Mouse (Mus musculus): ENCODE data around the gene Ap3b1.
A peak's percentile ranks its signal among the peaks of the same experiment; 100 is the strongest.

The Ap3b1 gene

GRCm38 (mm10) chr13:94539851-94540646, 181.3 kb downstream of the Ap3b1 start:
- DNase-seq (ENCODE audit: low spot score) = no peak

- DNase-seq (ENCODE audit: low spot score) = no peak
Measured at GRCm38 (mm10) chr13:94542061-94542460, 183.3 kb downstream of the Ap3b1 start.

- DNase-seq (ENCODE audit: low spot score) = no peak
Measured at GRCm38 (mm10) chr13:94544211-94544610, 185.5 kb downstream of the Ap3b1 start.

DNA sequence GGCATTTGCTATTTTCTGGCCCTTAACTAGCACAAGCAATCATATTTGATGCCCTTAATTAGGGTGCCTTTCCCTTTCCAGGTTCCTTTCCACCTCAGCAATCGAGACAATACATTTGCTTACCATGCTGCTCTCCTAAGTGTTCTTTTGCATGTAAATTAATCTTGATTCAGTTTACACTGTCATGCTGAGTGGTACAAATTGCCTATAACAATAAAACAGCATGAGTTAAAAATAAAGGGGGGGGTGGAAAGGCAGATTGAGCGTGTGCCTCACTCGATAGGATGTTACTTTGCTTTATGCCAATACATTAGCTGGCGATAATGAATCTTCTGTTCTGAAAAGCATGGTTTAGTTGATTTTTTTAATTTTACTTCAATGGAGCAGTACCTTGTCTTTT, 187.0 kb downstream of the Ap3b1 start:
- DNase-seq (ENCODE audit: low spot score) = no peak

DNA sequence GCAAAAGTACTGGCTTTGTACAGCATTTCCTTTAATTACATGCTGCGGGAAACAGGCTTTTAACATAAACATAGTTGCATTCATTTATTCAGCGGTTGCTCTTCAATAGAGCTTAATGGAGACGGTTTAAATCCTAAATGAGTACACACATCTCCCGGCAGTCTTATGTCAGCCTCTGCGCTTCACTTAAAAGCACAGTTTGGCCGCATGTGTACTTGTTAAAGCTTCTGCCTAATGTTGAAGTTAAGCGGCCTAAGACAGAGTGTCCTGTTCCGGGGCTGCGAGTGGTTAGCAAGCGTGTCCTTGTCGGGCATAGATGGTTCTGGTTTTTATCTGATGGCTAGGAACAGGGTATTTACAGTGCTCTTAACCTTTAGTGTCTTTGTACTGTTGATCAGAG, 187.5 kb downstream of the Ap3b1 start:
- no peak for DNase-seq (ENCODE audit: low spot score)

DNA sequence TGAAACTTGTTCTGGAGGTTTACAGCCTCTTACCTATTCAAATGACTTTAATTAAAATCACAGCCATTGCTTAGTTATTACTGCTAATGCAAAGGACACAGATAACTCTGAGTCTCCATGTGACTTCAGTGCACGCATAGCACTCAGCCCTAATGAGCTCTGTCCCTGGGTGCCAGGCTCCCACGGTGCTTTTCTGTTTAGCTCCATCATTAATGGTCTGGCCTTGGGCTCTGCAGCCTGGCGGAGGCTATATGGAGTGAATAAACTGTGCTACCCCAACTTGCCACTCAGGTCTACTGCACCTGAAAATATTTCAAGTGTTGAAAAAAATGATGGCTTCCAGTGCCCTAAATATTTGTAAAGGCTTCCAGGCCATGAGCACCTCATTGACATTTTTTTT, 190.8 kb downstream of the Ap3b1 start:
- peak; percentile 16 for DNase-seq (ENCODE audit: low spot score)

DNA sequence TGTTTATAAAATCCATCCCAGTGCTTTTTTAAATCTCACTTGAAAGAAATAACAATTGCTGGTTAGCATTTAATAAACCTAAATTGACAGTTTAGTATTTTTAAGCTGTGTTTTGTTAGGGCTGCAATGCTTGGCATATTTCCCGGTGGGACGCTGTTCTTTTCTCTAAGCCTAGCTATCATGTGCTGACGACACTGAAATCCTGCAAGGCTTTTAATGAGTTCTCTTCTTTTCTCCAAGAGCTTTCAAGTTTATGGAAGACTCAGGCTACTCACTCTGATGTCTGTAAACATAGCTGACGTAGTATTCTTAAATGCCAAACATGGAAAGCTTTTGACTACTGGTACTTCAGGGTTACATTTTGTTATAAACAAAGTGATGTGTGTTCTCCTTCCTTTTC, 191.3 kb downstream of the Ap3b1 start:
- no peak for DNase-seq (ENCODE audit: low spot score)

GRCm38 (mm10) chr13:94560011-94560410, 201.3 kb downstream of the Ap3b1 start:
- DNase-seq (ENCODE audit: low spot score) = peak; percentile 87

DNA sequence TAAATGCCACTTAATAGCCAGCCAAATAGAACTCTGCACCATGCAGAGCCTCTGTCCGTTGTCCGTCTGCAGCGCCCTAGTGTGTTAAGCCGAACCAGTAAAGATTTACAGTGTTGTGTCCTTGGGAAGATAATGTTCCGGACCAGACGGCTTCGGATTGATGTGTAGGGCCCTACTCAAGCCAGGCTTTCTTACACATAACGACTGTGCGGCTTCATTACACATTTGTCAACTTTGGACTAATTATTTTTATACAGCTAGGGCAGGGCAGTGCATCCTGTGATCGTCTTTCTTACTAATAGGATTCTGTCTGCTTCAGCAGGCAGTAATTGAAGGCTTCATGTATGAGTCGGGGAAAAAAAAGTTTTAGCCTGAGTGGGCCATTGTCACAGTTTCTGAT, 202.1 kb downstream of the Ap3b1 start:
- DNase-seq (ENCODE audit: low spot score) = no peak

DNA sequence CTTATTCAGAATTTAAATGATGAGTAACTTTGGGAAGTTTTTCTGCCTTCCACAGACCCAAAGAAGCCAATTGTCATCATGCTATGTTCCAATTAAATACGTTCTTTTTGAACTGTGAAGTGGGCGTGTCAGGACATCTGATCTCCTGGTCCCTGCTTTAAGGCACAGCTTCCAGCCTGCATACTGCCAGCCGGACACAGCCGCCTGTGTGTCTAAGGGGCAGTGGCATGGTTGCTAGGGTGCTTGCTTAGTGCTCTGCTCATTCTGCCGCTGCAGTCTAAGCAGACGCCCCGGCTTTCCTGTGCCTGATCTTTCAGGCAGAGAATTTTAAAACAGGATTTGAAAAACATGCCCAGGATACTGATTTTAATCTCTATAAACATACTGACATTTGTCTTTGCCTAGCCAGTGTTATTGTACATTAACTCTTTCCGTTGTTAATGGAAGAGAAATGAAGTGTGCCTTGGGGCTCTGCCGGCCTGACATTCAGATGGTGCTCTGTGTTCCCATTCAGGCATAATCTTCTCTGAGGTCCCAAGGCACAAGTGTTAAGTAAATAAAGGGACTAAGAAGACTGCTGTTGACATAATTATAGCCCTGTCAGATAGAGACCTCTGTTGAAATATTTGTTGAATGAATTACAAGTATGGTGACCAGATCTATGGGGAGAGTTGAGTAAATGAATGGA, 204.0 kb downstream of the Ap3b1 start:
- peak; percentile 72 for DNase-seq (ENCODE audit: low spot score)

DNA sequence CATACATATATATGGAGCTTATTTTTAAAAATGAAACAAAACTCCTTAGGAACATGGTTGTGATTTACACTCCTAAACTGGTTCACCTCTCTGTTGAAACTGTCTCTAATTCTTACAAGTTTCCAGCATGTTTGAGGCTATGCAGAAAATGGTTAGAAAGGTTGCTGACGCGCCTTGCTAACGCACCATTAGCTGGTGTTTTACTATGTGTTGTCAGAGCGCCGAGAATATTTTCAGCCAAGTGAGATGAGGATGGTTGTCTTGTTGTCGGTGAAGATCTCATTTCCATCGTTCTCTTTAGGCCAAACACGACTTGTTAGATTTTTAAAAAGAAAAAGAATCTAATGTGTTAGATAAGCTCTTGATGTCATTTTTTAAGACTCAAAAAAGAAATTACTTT, 205.1 kb downstream of the Ap3b1 start:
- peak; percentile 52 for DNase-seq (ENCODE audit: low spot score)

DNA sequence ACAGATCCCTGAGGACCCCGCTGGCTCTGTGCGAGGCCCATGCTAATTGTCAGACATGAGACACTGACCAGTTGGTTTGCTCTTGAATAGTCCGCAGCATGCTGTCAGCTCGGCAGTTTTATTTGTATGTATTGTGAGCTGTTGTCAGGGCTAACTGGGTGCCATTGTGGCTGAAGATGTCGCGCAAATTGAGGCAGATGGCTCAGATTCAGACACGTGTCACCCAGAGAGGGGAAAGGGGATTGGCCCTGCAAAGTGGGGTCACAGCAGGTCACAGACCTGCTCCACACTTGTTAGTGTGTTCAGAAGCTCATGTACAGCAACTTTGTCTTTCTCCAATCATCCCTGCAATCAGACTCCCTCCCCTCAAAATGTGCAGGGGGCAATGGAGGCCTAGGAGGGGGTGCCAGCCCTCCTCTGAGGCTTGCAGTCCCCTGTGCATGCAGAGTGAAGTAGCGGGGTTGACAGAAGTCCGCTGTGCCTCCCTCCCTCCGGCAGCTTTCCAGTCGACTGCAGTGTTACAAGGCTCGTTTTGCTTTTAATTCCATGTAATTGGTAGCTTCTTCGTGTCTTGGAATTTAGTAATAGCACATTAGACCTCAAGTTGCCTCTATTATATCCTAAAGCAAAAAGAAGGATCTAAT, 205.7 kb downstream of the Ap3b1 start:
- peak; percentile 74 for DNase-seq (ENCODE audit: low spot score)

GRCm38 (mm10) chr13:94565176-94565575, 206.4 kb downstream of the Ap3b1 start:
- no peak for DNase-seq (ENCODE audit: low spot score)

DNA sequence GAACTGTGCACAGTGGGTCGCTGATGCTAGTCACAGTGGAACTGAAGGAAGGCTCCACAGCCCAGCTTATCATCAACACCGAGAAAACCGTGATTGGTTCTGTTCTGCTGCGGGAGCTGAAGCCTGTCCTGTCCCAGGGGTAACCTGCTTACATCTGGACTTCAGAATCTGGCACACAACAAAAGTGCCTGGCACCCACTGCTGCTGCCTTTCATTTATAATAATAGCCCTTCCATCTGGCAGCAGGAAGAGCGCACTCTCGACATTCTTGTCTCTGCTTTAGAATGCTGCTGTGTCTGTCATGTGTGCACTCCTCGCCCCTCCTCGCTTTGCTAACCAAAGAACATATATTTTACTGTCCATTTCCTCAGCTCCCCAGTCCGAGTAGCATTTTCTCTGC, 206.9 kb downstream of the Ap3b1 start:
- peak; percentile 74 for DNase-seq (ENCODE audit: low spot score)

DNA sequence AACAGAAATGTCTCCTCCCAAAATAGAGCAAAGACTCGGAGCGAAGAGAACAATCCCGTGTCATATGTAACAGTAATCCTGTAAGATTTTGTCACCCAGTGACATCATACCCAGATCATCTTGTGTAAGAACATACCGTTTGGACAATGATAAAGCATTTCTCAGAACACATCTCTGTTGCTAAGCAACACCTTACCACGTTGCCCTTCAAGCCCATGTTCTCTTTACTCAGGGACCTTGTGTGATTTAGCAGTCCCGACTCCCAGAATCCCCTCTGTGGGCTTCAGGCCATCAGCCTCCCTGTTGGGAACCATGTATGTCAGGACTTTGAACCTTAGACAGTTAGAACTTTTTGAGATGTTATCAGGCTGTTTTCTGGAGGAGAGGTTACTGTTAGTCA, 209.0 kb downstream of the Ap3b1 start:
- no peak for DNase-seq (ENCODE audit: low spot score)

GRCm38 (mm10) chr13:94571001-94571400, 212.2 kb downstream of the Ap3b1 start:
- DNase-seq (ENCODE audit: low spot score) = no peak

- DNase-seq (ENCODE audit: low spot score) = no peak
Measured at GRCm38 (mm10) chr13:94573356-94573755, 214.6 kb downstream of the Ap3b1 start.

DNA sequence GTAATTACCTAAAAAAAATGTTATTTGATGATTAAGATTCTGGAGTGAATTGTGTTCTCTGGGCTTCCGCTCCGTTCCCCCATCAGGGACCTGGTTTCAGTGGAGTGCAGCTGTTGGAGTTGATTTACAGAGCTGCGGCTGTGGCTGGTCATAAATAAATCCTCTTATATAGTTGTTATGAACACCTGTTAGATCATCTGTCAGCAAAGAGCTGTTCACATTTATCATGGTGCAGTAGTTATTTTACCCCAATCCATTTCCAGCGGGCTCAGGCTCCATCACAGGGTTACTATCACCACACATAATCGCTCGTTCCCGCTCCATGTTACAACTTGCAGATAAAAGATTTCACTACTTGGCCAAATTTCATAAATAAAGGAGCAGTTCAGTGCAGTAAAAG, 215.1 kb downstream of the Ap3b1 start:
- DNase-seq (ENCODE audit: low spot score) = no peak

GRCm38 (mm10) chr13:94575607-94576398, 217.0 kb downstream of the Ap3b1 start:
- no peak for DNase-seq (ENCODE audit: low spot score)

DNA sequence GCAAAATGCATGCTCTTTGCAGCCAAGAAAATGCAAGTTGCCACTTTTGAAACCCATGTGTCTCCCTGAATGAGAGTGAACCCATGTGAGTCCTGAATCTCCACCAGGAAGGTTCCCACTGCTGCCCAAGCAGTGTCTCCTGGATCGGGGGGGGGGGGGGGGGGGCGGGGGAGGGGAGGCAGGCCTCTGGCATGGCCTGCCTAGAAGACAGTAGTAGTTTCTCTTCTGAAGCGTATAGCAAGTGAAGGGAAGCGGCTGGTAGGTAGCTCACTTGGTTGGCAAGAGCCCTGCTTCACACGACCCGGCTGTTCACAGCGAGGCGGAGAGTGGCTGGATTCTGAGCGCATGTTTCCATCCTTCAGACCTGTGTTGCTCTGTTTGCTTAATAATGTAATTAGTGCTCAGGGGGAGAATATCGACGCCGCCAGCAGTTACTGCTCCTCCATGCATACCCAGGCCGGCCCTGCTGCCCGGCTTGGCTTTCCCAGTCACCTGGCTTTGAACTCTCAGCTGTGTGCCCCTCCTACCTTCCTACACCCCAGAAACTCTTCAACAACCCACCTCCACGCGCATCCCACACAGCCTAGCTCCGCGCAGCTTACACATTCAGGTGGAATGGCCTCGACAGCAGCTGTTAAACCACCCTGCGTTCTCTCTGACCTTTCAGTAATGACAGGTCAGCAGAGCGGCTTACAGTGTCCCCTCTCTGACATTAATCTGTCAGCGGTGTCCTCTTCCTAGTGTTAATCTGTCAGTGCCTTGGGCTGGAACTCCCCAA, 217.8 kb downstream of the Ap3b1 start:
- no peak for DNase-seq (ENCODE audit: low spot score)

GRCm38 (mm10) chr13:94577177-94577540, 218.4 kb downstream of the Ap3b1 start:
- no peak for DNase-seq (ENCODE audit: low spot score)

- DNase-seq (ENCODE audit: low spot score) = no peak
Measured at GRCm38 (mm10) chr13:94595289-94595688, 236.5 kb downstream of the Ap3b1 start.

Data from MN1 (cell line).